Mouse (Mus musculus): Measurements from ENCODE around the gene Map4k4.

- TF ChIP-seq POLR2A (IDR thresholded peaks at IDR 0.05; ENCODE audit: control insufficient read depth in 1 of 2, insufficient read depth in 1 of 2, low read depth in 1 of 2, low read length in 2 of 2, poor library complexity in 1 of 2) (no peak), SMC3 (IDR thresholded peaks at IDR 0.05; ENCODE audit: low read depth, low read length) (no peak), E2F4 (IDR thresholded peaks at IDR 0.05; ENCODE audit: borderline replicate concordance, low read depth, low read length) (no peak), GATA1 (IDR thresholded peaks at IDR 0.05; ENCODE audit: low read depth, low read length) (no peak), MAX (IDR thresholded peaks at IDR 0.05; ENCODE audit: low read length) (no peak), USF1 (IDR thresholded peaks at IDR 0.05; ENCODE audit: low read depth, low read length) (no peak), NRF1 (IDR thresholded peaks at IDR 0.05; ENCODE audit: insufficient read depth, low read depth, low read length, poor library complexity, severe bottlenecking) (no peak), KAT2A (conservative IDR thresholded peaks at IDR 0.05; ENCODE audit: low read depth, low read length) (no peak), CTCF (IDR thresholded peaks at IDR 0.05 in 2 of 3, conservative IDR thresholded peaks at IDR 0.05 in 1 of 3; ENCODE audit: control insufficient read depth in 1 of 3, insufficient read depth in 1 of 3, low read depth in 2 of 3, low read length in 3 of 3, poor library complexity in 1 of 3, severe bottlenecking in 1 of 3) (no peak), JUND (IDR thresholded peaks at IDR 0.05; ENCODE audit: low read depth, low read length) (no peak), SIN3A (IDR thresholded peaks at IDR 0.05; ENCODE audit: low read length) (no peak), TAL1 (IDR thresholded peaks at IDR 0.05; ENCODE audit: low read length) (no peak), RCOR1 (IDR thresholded peaks at IDR 0.05; ENCODE audit: low read depth, low read length) (no peak)
Measured at GRCm38 (mm10) chr1:39934954-39935353, 34.2 kb downstream of the Map4k4 start.

Data from MEL (cell line).